Mouse (Mus musculus) brain, adult 2 months (tissue): ENCODE results near the gene Mgat3.

ENCODE experiments used
- DNase-seq: peaks from one replicate; pipeline ENCODE4 v3.0.0; 2011; ENCODE audit warnings: low read depth, low spot score

Mgat3 gene

GRCm38 (mm10) chr15:80259406-80260045, 86.0 kb downstream of the Mgat3 start:
- no peak for DNase-seq

GRCm38 (mm10) chr15:80260677-80261076, 87.2 kb downstream of the Mgat3 start:
- DNase-seq: peak; percentile 93

- no peak for DNase-seq
Measured at GRCm38 (mm10) chr15:80261100-80261499, 87.6 kb downstream of the Mgat3 start.

GRCm38 (mm10) chr15:80263610-80264575, 90.4 kb downstream of the Mgat3 start, which contains the start of gene Rps19bp1:
Gene Rps19bp1, minus strand, starts transcription at chr15:80264315.
- peak; percentile 97 for DNase-seq
